Mouse (Mus musculus): ENCODE measurements at regions not wholly inside any gene's neighbourhood (a gene's known extent, or its start where the extent isn't known, plus 50 kb on each side); places are given as distances from the start of the nearest gene placed in this dataset.

GRCm38 (mm10) chr9:47332929-47333328 lies 197.0 kb upstream of the Cadm1 start:
- 65% methylated on average over 4 of the region's 4 CpGs for WGBS
- Histone ChIP-seq H3K4me3 (no peak overlapping the region), H3K36me3 (no peaks in the 10 kb centered on the region), H3K4me1 (peaks cover 7% of the 10 kb centered on the region), H3K27me3 (ENCODE audit: insufficient read depth, poor library complexity, severe bottlenecking) (peaks cover 36% of the 10 kb centered on the region), H3K9me3 (no peaks in the 10 kb centered on the region), H3K27ac (no peak overlapping the region)
- no peak for DNase-seq (ENCODE audit: low spot score)

- Histone ChIP-seq H3K27me3 (ENCODE audit: insufficient read depth, poor library complexity, severe bottlenecking) (peaks cover 36% of the 10 kb centered on the region), H3K27ac (no peak overlapping the region), H3K4me1 (peaks cover 7% of the 10 kb centered on the region), H3K4me3 (no peak overlapping the region), H3K9me3 (no peaks in the 10 kb centered on the region), H3K36me3 (no peaks in the 10 kb centered on the region)
- DNase-seq (ENCODE audit: low spot score): no peak
- WGBS: 60% methylated on average over 4 of the region's 4 CpGs
Measured at GRCm38 (mm10) chr9:47338221-47338620, 191.8 kb upstream of the Cadm1 start.

- no peaks in the 10 kb centered on the region for H3K36me3 ChIP-seq
- H3K4me3 ChIP-seq: no peak overlapping the region
- no peaks in the 10 kb centered on the region for H3K4me1 ChIP-seq
- no peak overlapping the region for H3K27ac ChIP-seq
- 85% methylated on average over 2 of the region's 2 CpGs for WGBS
- H3K27me3 ChIP-seq (ENCODE audit: insufficient read depth, poor library complexity, severe bottlenecking): peaks cover 39% of the 10 kb centered on the region
- DNase-seq (ENCODE audit: low spot score): no peak
- H3K9me3 ChIP-seq: no peaks in the 10 kb centered on the region
Measured at GRCm38 (mm10) chr9:47346527-47347111, 183.4 kb upstream of the Cadm1 start.

- H3K27me3 ChIP-seq (ENCODE audit: insufficient read depth, poor library complexity, severe bottlenecking): peaks cover 39% of the 10 kb centered on the region
- no peak for DNase-seq (ENCODE audit: low spot score)
- no peaks in the 10 kb centered on the region for H3K9me3 ChIP-seq
- H3K27ac ChIP-seq: no peak overlapping the region
- no peaks in the 10 kb centered on the region for H3K36me3 ChIP-seq
- no peak overlapping the region for H3K4me3 ChIP-seq
- WGBS: 74% methylated on average over 5 of the region's 5 CpGs
- H3K4me1 ChIP-seq: peaks cover 27% of the 10 kb centered on the region
Measured at GRCm38 (mm10) chr9:47350301-47350700, 179.7 kb upstream of the Cadm1 start.

GRCm38 (mm10) chr9:47351036-47351435 lies 178.9 kb upstream of the Cadm1 start:
- Histone ChIP-seq H3K27me3 (ENCODE audit: insufficient read depth, poor library complexity, severe bottlenecking) (peaks cover 39% of the 10 kb centered on the region), H3K4me3 (no peak overlapping the region), H3K4me1 (peaks cover 29% of the 10 kb centered on the region), H3K27ac (no peak overlapping the region), H3K36me3 (no peaks in the 10 kb centered on the region), H3K9me3 (no peaks in the 10 kb centered on the region)
- no peak for DNase-seq (ENCODE audit: low spot score)
- WGBS: 92% methylated on average over 6 of the region's 6 CpGs

DNA sequence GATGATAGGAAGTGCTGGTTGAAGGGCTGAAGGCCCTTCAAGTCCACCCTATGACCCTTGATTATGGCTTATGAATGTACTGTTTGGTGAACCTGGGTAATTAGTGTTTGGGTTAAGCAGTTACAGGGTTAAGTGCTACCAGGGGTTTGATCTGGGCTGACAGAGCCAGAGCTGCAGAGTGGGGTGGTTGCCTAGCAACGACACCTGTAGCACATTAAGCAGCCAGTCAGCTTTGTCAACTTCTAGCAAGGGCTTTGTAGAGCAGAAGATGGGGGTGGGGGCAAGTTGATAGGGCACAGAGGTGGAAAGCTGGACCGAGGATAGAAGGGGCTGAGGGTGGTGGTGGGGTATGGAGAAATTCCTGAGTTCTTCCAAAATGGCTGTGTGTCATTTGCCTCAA lies 177.0 kb upstream of the Cadm1 start:
- no peak overlapping the region for H3K4me3 ChIP-seq
- H3K4me1 ChIP-seq: peaks cover 34% of the 10 kb centered on the region

DNA sequence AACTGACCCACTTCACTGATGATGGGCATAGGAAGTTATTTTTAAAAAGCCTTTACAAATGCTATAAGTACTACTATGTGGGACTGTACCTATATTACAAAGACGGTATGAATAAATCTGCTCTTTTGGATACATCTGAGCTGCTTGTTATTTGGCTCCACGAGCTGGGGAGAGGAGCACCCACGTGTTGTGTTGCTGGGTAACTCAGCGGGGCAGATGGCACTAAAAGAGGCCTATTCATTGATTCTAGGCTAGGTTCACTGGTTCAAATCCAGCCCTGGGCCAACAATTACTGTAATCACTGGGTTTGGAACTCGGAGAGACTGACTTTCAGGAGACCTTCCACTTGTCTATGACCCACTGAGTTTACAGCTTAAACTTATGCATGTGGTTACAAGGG lies 176.0 kb upstream of the Cadm1 start:
- Histone ChIP-seq H3K27ac (no peak overlapping the region), H3K4me1 (peaks cover 39% of the 10 kb centered on the region), H3K4me3 (no peak overlapping the region), H3K36me3 (no peaks in the 10 kb centered on the region), H3K27me3 (ENCODE audit: insufficient read depth, poor library complexity, severe bottlenecking) (peaks cover 41% of the 10 kb centered on the region), H3K9me3 (no peaks in the 10 kb centered on the region)
- WGBS: 75% methylated on average over 5 of the region's 5 CpGs
- no peak for DNase-seq (ENCODE audit: low spot score)

More for the DNA sequence above, 177.0 kb upstream of the Cadm1 start:
- H3K9me3 ChIP-seq: no peaks in the 10 kb centered on the region
- peaks cover 45% of the 10 kb centered on the region for H3K27me3 ChIP-seq (ENCODE audit: insufficient read depth, poor library complexity, severe bottlenecking)
- peak overlapping the region; percentile 50; the same call in 1 of the 2 replicates for H3K27ac ChIP-seq
- no peak for DNase-seq (ENCODE audit: low spot score)
- 16% methylated on average over 2 of the region's 2 CpGs for WGBS
- no peaks in the 10 kb centered on the region for H3K36me3 ChIP-seq

- Histone ChIP-seq H3K27me3 (ENCODE audit: insufficient read depth, poor library complexity, severe bottlenecking) (peaks cover 41% of the 10 kb centered on the region), H3K9me3 (no peaks in the 10 kb centered on the region), H3K36me3 (no peaks in the 10 kb centered on the region), H3K4me3 (no peak overlapping the region), H3K4me1 (peaks cover 39% of the 10 kb centered on the region), H3K27ac (no peak overlapping the region)
- no peak for DNase-seq (ENCODE audit: low spot score)
- 80% methylated on average over 2 of the region's 2 CpGs for WGBS
Measured at GRCm38 (mm10) chr9:47354423-47354822, 175.6 kb upstream of the Cadm1 start.

DNA sequence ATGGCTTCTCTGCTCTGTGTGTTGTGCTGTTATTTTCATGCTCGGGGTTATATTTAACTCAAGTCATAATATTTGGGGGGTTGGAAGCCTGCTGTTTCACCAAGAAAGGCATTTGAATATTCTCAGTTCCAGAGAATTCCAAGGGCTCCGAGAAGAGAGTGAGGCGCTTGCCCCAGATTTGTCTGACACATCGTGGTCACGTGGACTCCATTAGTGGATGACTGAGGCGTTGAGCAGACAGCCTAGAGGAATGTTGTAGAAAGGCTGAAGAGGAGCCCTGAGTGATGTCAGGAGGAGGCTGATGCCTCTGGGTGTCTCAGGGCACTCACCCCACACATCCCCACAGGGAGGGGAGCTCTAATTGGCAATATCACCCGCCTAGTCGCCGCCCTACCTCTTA lies 175.1 kb upstream of the Cadm1 start:
- H3K9me3 ChIP-seq: no peaks in the 10 kb centered on the region
- no peak for DNase-seq (ENCODE audit: low spot score)
- H3K4me3 ChIP-seq: no peak overlapping the region
- peaks cover 39% of the 10 kb centered on the region for H3K4me1 ChIP-seq
- WGBS: 53% methylated on average over 9 of the region's 9 CpGs
- peaks cover 43% of the 10 kb centered on the region for H3K27me3 ChIP-seq (ENCODE audit: insufficient read depth, poor library complexity, severe bottlenecking)
- no peaks in the 10 kb centered on the region for H3K36me3 ChIP-seq
- no peak overlapping the region for H3K27ac ChIP-seq

- Histone ChIP-seq H3K9me3 (no peaks in the 10 kb centered on the region), H3K36me3 (no peaks in the 10 kb centered on the region), H3K4me1 (peaks cover 38% of the 10 kb centered on the region), H3K27ac (peak overlapping the region; percentile 38; the same call in 1 of the 2 replicates), H3K4me3 (no peak overlapping the region), H3K27me3 (ENCODE audit: insufficient read depth, poor library complexity, severe bottlenecking) (peaks cover 33% of the 10 kb centered on the region)
- DNase-seq (ENCODE audit: low spot score): no peak
- WGBS: 63% methylated on average over 17 of the region's 17 CpGs
Measured at GRCm38 (mm10) chr9:47357756-47358399, 172.1 kb upstream of the Cadm1 start.

- peak overlapping the region; percentile 38; the same call in 1 of the 2 replicates for H3K27ac ChIP-seq
- H3K27me3 ChIP-seq (ENCODE audit: insufficient read depth, poor library complexity, severe bottlenecking): peaks cover 37% of the 10 kb centered on the region
- H3K4me3 ChIP-seq: no peak overlapping the region
- WGBS: 89% methylated on average over 4 of the region's 4 CpGs
- H3K4me1 ChIP-seq: peaks cover 38% of the 10 kb centered on the region
- H3K36me3 ChIP-seq: no peaks in the 10 kb centered on the region
- no peaks in the 10 kb centered on the region for H3K9me3 ChIP-seq
- DNase-seq (ENCODE audit: low spot score): no peak
Measured at GRCm38 (mm10) chr9:47358400-47358767, 171.6 kb upstream of the Cadm1 start.

DNA sequence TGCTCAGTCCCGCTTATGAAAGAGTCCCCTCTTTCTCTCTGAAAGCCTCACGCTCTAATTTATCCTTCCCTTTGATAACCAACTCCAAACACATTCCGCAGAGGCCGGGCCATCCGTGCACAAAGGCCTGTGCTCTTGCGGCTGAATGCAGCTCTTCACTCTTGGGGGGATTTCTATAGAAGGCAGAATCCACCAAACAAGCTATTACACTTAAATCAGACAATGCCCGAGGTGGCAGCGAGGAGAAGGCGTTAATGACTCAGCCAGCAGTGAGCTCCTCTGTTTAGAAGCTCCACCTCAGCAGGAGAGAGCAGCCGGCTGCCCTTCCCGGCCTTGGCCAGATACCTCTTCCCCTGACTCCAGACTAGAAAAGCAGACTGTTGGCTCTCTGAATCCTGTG lies 166.9 kb upstream of the Cadm1 start:
- Histone ChIP-seq H3K4me3 (no peak overlapping the region), H3K36me3 (no peaks in the 10 kb centered on the region), H3K27ac (0 out of 2 replicates have a peak overlapping the region, but pooled peaks have one; percentile 23), H3K27me3 (ENCODE audit: insufficient read depth, poor library complexity, severe bottlenecking) (peaks cover 67% of the 10 kb centered on the region), H3K9me3 (no peaks in the 10 kb centered on the region), H3K4me1 (peaks cover 22% of the 10 kb centered on the region)
- 14% methylated on average over 11 of the region's 11 CpGs for WGBS
- DNase-seq (ENCODE audit: low spot score): no peak

DNA sequence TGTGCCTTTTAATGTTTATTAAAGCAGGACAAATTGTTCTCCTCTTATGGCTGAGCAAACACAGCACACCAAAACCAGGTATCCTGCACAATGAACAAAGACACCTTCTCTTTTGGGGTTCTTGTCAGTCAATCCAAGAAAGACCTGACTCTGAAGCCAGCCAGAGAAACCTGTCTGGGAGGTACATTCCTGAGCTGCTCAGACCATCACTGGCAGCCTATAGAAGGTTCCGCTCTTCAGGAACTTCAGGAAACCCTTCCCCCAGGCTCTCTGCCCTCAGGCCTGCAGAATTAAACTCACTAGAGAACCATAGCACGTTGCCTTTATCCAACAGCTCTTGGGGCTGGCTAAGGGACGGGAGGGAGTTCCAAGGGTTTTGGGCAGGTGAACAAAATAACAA lies 165.2 kb upstream of the Cadm1 start:
- DNase-seq (ENCODE audit: low spot score): no peak
- Histone ChIP-seq H3K27me3 (ENCODE audit: insufficient read depth, poor library complexity, severe bottlenecking) (peaks cover 77% of the 10 kb centered on the region), H3K36me3 (no peaks in the 10 kb centered on the region), H3K27ac (no peak overlapping the region), H3K4me3 (no peak overlapping the region), H3K9me3 (no peaks in the 10 kb centered on the region), H3K4me1 (peaks cover 29% of the 10 kb centered on the region)
- 69% methylated on average over 3 of the region's 3 CpGs for WGBS

Data from heart, embryonic 10.5 days (tissue).